Mouse (Mus musculus) intestine, embryonic 14.5 days (tissue): ENCODE measurements around the gene Rps6kl1. TPM values are rescaled to one million over a fixed set of nuclear protein-coding genes. Genes with fewer than 3 reads are reported as not detected.

Experiments
- ATAC-seq: fragments of 200-750 bp; cut with Nextera tagmentation; replicated peaks from 2 replicates; pipeline ENCODE4 v1.8.0; 2017; ENCODE audit warnings: low read depth, moderate number of reproducible peaks, moderate TSS enrichment, moderate library complexity; ENCODE audit not compliant: low FRiP score, low TSS enrichment
- DNase-seq: peaks from one replicate; pipeline ENCODE4 v3.0.0-alpha.2; 2018; ENCODE audit warnings: low spot score
- H3K27ac ChIP-seq: fragments of 300-500 bp; sonication (generic); 2 replicates; pipeline ENCODE4 v1.5.1; 2014; ENCODE audit warnings: low read depth, mild to moderate bottlenecking, control low read depth
- H3K27me3 ChIP-seq: fragments of 300-500 bp; sonication (generic); replicated peaks from 2 replicates; pipeline ENCODE4 v1.6.1; 2014; ENCODE audit warnings: low read length, control low read depth; ENCODE audit not compliant: control insufficient read depth, insufficient read depth
- H3K36me3 ChIP-seq: fragments of 300-500 bp; sonication (generic); 2 replicates; pipeline ENCODE4 v1.6.1; 2014; ENCODE audit warnings: low read length, control low read depth; ENCODE audit not compliant: control insufficient read depth, insufficient read depth
- H3K4me1 ChIP-seq: fragments of 300-500 bp; sonication (generic); replicated peaks from 2 replicates; pipeline ENCODE4 v1.6.1; 2014; ENCODE audit warnings: low read length, control low read depth, mixed read lengths; ENCODE audit not compliant: control insufficient read depth, insufficient read depth
- H3K4me2 ChIP-seq: fragments of 300-500 bp; sonication (generic); 2 replicates; pipeline ENCODE4 v1.6.1; 2014; ENCODE audit warnings: low read length
- H3K4me3 ChIP-seq: fragments of 300-500 bp; sonication (generic); 2 replicates; pipeline ENCODE4 v1.5.1; 2014; ENCODE audit warnings: low read depth, low read length, control low read depth, mixed read lengths
- H3K9ac ChIP-seq: fragments of 300-500 bp; sonication (generic); 2 replicates; pipeline ENCODE4 v1.6.1; 2014; ENCODE audit warnings: mild to moderate bottlenecking, low read length
- H3K9me3 ChIP-seq: fragments of 300-500 bp; sonication (generic); 2 replicates; pipeline ENCODE4 v1.6.1; 2016; ENCODE audit warnings: low read length, control low read depth; ENCODE audit not compliant: control insufficient read depth
- whole genome bisulfite sequencing: fragments of 180-500 bp; shearing (Covaris S2); extraction: QIAGEN DNeasy Blood & Tissue Kit; methylation state at CpG from one replicate; pipeline ENCODE4 v1.1.7; 2014; 5-methylcytosine and 5-hydroxymethylcytosine counted together
- polyA plus RNA-seq: library from polyadenylated mRNA; unstranded; fragments of >200 nt; fragmentation: Nextera tagmentation; extraction: Ambion mirVana; gene quantifications from 2 replicates; pipeline ENCODE4 v1.2.1, GENCODE M21; 2014

Gene Rps6kl1
- polyA plus RNA-seq, 1 experiment from 2014 or later = 2.9 TPM

GRCm38 (mm10) chr12:85181475-85182344, 30.6 kb upstream of the Rps6kl1 start:
- WGBS = 24% methylated on average over 14 of the region's 17 CpGs
- DNase-seq (no peak), ATAC-seq (peak; percentile 30; the same call in 1 of the 2 replicates)
- H3K27ac ChIP-seq = no peak overlapping the region
- no peaks in the 10 kb centered on the region for H3K9me3 ChIP-seq
- H3K27me3 ChIP-seq = no peaks in the 10 kb centered on the region
- H3K4me1 ChIP-seq = peaks cover 33% of the 10 kb centered on the region
- H3K36me3 ChIP-seq = no peaks in the 10 kb centered on the region
- 0 out of 2 replicates have a peak overlapping the region, but pooled peaks have one; percentile 16 for H3K4me2 ChIP-seq
- H3K9ac ChIP-seq = no peak overlapping the region
- no peak overlapping the region for H3K4me3 ChIP-seq

- no peak overlapping the region for H3K27ac ChIP-seq
- 80% methylated on average over 2 of the region's 2 CpGs for WGBS
Observed at GRCm38 (mm10) chr12:85178294-85178693, 27.2 kb upstream of the Rps6kl1 start.

GRCm38 (mm10) chr12:85177740-85178239, 26.7 kb upstream of the Rps6kl1 start, which contains the start of gene Pgf:
Gene Pgf (minus strand): TSS chr12:85177790.
- Histone ChIP-seq H3K9me3 (no peaks in the 10 kb centered on the region), H3K9ac (peak within 1 kb of the TSS; percentile 27), H3K36me3 (no peaks in the 10 kb centered on the region), H3K4me2 (peak within 1 kb of the TSS; percentile 68), H3K27ac (no peak within 1 kb of the TSS), H3K27me3 (no peaks in the 10 kb centered on the region), H3K4me1 (peaks cover 42% of the 10 kb centered on the region), H3K4me3 (peak within 1 kb of the TSS; percentile 41)
- DNase-seq = no peak
- no peak for ATAC-seq
- 78% methylated on average over 10 of the region's 10 CpGs for WGBS

More at GRCm38 (mm10) chr12:85178294-85178693, 27.2 kb upstream of the Rps6kl1 start:
- H3K4me3 ChIP-seq = no peak overlapping the region
- no peak overlapping the region for H3K4me2 ChIP-seq
- no peaks in the 10 kb centered on the region for H3K27me3 ChIP-seq
- H3K9ac ChIP-seq = no peak overlapping the region
- no peaks in the 10 kb centered on the region for H3K36me3 ChIP-seq
- no peak for DNase-seq
- ATAC-seq = no peak
- no peaks in the 10 kb centered on the region for H3K9me3 ChIP-seq
- peaks cover 40% of the 10 kb centered on the region for H3K4me1 ChIP-seq

GRCm38 (mm10) chr12:85176846-85177523, 25.9 kb upstream of the Rps6kl1 start:
- peak overlapping the region; percentile 27 for H3K9ac ChIP-seq
- DNase-seq = peak; percentile 76
- peaks cover 6% of the 10 kb centered on the region; the same call in 1 of the 2 replicates for H3K36me3 ChIP-seq
- no peaks in the 10 kb centered on the region for H3K27me3 ChIP-seq
- H3K4me3 ChIP-seq = peak overlapping the region; percentile 41
- no peak overlapping the region for H3K27ac ChIP-seq
- ATAC-seq = peak; percentile 61
- H3K9me3 ChIP-seq = no peaks in the 10 kb centered on the region
- peak overlapping the region; percentile 68 for H3K4me2 ChIP-seq
- WGBS = 2% methylated on average over 32 of the region's 32 CpGs
- peaks cover 35% of the 10 kb centered on the region for H3K4me1 ChIP-seq

- 19% methylated on average over 11 of the region's 11 CpGs for WGBS
Observed at GRCm38 (mm10) chr12:85175926-85176845, 25.1 kb upstream of the Rps6kl1 start.

GRCm38 (mm10) chr12:85175087-85175675, 24.1 kb upstream of the Rps6kl1 start:
- ATAC-seq (peak; percentile 13; the same call in 1 of the 2 replicates), DNase-seq (no peak)
- WGBS = 31% methylated on average over 16 of the region's 16 CpGs
- peak overlapping the region; percentile 44; the same call in 1 of the 2 replicates for H3K27ac ChIP-seq
- no peaks in the 10 kb centered on the region for H3K9me3 ChIP-seq
- H3K36me3 ChIP-seq = peaks cover 7% of the 10 kb centered on the region; the same call in 1 of the 2 replicates
- H3K4me2 ChIP-seq = peak overlapping the region; percentile 68
- H3K9ac ChIP-seq = peak overlapping the region; percentile 14
- no peaks in the 10 kb centered on the region for H3K27me3 ChIP-seq
- H3K4me3 ChIP-seq = peak overlapping the region; percentile 41
- peaks cover 27% of the 10 kb centered on the region for H3K4me1 ChIP-seq

More at GRCm38 (mm10) chr12:85175926-85176845, 25.1 kb upstream of the Rps6kl1 start:
- DNase-seq (peak; percentile 87), ATAC-seq (peak; percentile 33)
- no peaks in the 10 kb centered on the region for H3K9me3 ChIP-seq
- H3K4me3 ChIP-seq = peak overlapping the region; percentile 41
- H3K4me1 ChIP-seq = peaks cover 28% of the 10 kb centered on the region
- no peak overlapping the region for H3K27ac ChIP-seq
- H3K36me3 ChIP-seq = peaks cover 6% of the 10 kb centered on the region; the same call in 1 of the 2 replicates
- peak overlapping the region; percentile 27 for H3K9ac ChIP-seq
- H3K4me2 ChIP-seq = peak overlapping the region; percentile 68
- H3K27me3 ChIP-seq = no peaks in the 10 kb centered on the region

GRCm38 (mm10) chr12:85174016-85174415, 23.0 kb upstream of the Rps6kl1 start:
- peaks cover 30% of the 10 kb centered on the region for H3K4me1 ChIP-seq

More at GRCm38 (mm10) chr12:85174016-85174415, 23.0 kb upstream of the Rps6kl1 start:
- ATAC-seq (no peak), DNase-seq (no peak)
- no peak overlapping the region for H3K4me3 ChIP-seq
- H3K36me3 ChIP-seq = peaks cover 10% of the 10 kb centered on the region; the same call in 1 of the 2 replicates
- H3K27ac ChIP-seq = no peak overlapping the region
- WGBS = 53% methylated on average over 7 of the region's 7 CpGs
- no peak overlapping the region for H3K4me2 ChIP-seq
- H3K9ac ChIP-seq = no peak overlapping the region
- H3K9me3 ChIP-seq = no peaks in the 10 kb centered on the region
- no peaks in the 10 kb centered on the region for H3K27me3 ChIP-seq
